Mouse (Mus musculus) forebrain, postnatal 0 days (tissue): ENCODE measurements around the gene Tmem45b. TPM values are rescaled to one million over a fixed set of nuclear protein-coding genes. Genes with fewer than 3 reads are reported as not detected.
"Not testable (repeated sequence)": the region's sequence is repeated elsewhere in the genome, so short reads cannot be mapped to it uniquely, and the experiment has no call there.

Experiments
- ATAC-seq: fragments of 200-750 bp; cut with Nextera tagmentation; 2 replicates; pipeline ENCODE4 v1.8.0; 2017; ENCODE audit warnings: mild to moderate bottlenecking, moderate library complexity
- DNase-seq: peaks from one replicate; pipeline ENCODE4 v3.0.0-alpha.2; 2015
- H3K27ac ChIP-seq: fragments of 300-500 bp; sonication (generic); 2 replicates; pipeline ENCODE4 v1.5.1; 2014; ENCODE audit warnings: low read depth, mild to moderate bottlenecking, antibody characterized with exemption, low read length, moderate library complexity, mixed read lengths
- H3K27me3 ChIP-seq: fragments of 300-500 bp; sonication (generic); 2 replicates; pipeline ENCODE4 v1.6.1; 2014; ENCODE audit warnings: mild to moderate bottlenecking, low read length, mixed read lengths; ENCODE audit not compliant: insufficient read depth
- H3K36me3 ChIP-seq: fragments of 300-500 bp; sonication (generic); 2 replicates; pipeline ENCODE4 v1.6.1; 2014; ENCODE audit warnings: mild to moderate bottlenecking, moderate library complexity; ENCODE audit not compliant: insufficient read depth
- H3K4me1 ChIP-seq: fragments of 300-500 bp; sonication (generic); 2 replicates; pipeline ENCODE4 v1.6.1; 2014; ENCODE audit warnings: antibody characterized with exemption; ENCODE audit not compliant: insufficient read depth
- H3K4me2 ChIP-seq: fragments of 300-500 bp; sonication (generic); 2 replicates; pipeline ENCODE4 v1.6.1; 2014; ENCODE audit warnings: low read depth, mild to moderate bottlenecking, moderate library complexity
- H3K4me3 ChIP-seq: fragments of 300-500 bp; sonication (generic); 2 replicates; pipeline ENCODE4 v1.5.1; 2014; ENCODE audit warnings: low read depth, low read length, mixed read lengths
- H3K9ac ChIP-seq: fragments of 300-500 bp; sonication (generic); 2 replicates; pipeline ENCODE4 v1.6.1; 2014; ENCODE audit warnings: mild to moderate bottlenecking
- H3K9me3 ChIP-seq: fragments of 300-500 bp; sonication (generic); 2 replicates; pipeline ENCODE4 v1.6.1; 2016; ENCODE audit warnings: low read length
- CTCF ChIP-seq: sonication (generic); IDR thresholded peaks from 2 replicates; pipeline ENCODE4 v1.5.1; 2016; ENCODE audit warnings: antibody characterized with exemption, control low read depth, low read depth
- WGBS: fragments of 180-500 bp; shearing (Covaris S2); extraction: QIAGEN DNeasy Blood & Tissue Kit; methylation state at CpG from one replicate; pipeline ENCODE4 v1.1.7; 2014; 5-methylcytosine and 5-hydroxymethylcytosine counted together
- polyA plus RNA-seq: library from polyadenylated mRNA; unstranded; fragments of >200 nt; fragmentation: Nextera tagmentation; extraction: Ambion mirVana; gene quantifications from 2 replicates; pipeline ENCODE4 v1.2.1, GENCODE M21; 2015
- total RNA-seq: library from RNA; depleted of rRNA; stranded (reverse); fragments of >200 nt; gene quantifications from 2 replicates; pipeline ENCODE4 v1.2.3, GENCODE M21; 2014; rRNA removed

The Tmem45b gene
- 0.31 TPM in 1 of 2 replicates, not detected in the other for total RNA-seq
- 0.13 TPM in 2 replicates for polyA plus RNA-seq

DNA sequence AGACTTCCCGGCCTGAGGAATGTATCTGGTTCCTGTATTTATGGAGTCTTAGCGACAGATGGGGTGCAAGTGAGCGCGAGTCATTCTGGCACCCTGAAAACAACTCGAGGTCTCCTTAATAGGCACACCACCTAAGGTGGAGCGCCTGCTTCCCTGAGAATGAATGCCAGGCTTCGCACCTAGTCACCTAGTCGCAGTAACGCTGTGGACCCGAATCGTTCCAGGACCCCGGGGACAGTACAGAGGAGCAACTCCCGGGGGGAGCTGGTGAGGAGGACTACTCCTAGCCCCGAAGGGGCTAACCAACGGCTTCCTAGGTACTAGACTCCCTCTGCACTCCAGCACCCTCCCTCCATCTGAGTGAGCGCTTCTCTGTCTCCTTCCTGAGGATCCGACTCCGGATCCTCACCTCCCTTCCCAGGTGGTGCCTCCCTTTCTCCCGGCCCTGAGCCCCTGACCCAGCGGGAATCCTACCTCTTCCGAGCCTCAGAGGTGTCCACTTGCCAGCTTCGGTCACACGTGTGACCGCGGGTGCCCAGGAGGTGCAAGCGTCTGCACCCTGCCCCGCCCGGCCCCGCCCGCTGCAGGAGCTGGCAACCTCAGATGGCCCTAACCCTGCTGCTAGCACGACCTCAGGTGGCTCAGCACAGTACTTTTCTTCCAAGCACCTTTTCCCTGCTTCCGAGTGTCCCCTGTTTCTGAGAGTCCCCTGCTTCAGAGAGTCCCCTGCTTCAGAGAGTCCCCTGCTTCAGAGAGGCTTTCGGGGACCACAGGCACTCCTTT is at the start of gene Tmem45b:
Gene Tmem45b (minus strand): TSS at position 771 of the 783 bp plus-strand sequence.
- H3K27me3 ChIP-seq, result peaks cover 7% of the 10 kb centered on the region; the same call in 1 of the 2 replicates
- H3K36me3 ChIP-seq, result no peaks in the 10 kb centered on the region
- H3K4me1 ChIP-seq, result no peaks in the 10 kb centered on the region
- H3K9ac ChIP-seq, result no peak within 1 kb of the TSS
- H3K4me3 ChIP-seq, result no peak within 1 kb of the TSS
- 9% methylated on average over 33 of the region's 33 CpGs for WGBS
- H3K4me2 ChIP-seq, result peak within 1 kb of the TSS; percentile 32
- H3K27ac ChIP-seq, result no peak within 1 kb of the TSS
- DNase-seq (no peak), ATAC-seq (no peak)
- no peaks in the 10 kb centered on the region for H3K9me3 ChIP-seq
- TF ChIP-seq CTCF, result no peak

DNA sequence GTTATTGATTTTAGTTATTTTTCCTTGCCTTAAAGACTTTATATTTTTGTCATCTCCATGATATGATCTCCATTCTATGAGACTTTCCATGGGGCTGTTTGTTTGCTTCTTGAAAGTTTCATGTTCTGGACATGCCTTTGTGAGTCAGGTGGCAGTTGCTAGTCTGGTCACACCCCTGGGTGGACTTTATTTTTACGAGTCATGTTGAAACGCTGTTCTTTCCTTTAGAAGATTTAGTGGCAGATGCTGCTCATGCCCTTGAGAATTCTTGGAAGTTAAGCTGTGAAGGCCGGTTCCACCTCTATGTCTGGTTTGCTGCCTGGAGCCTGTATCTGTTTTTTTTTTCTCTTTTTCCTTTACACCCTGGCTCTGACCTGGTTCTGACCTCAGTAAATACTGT is 43.9 kb upstream of the Tmem45b start:
- no peak for TF ChIP-seq CTCF
- no peak overlapping the region for H3K4me3 ChIP-seq
- no peaks in the 10 kb centered on the region for H3K36me3 ChIP-seq
- H3K4me2 ChIP-seq, result no peak overlapping the region
- no peak overlapping the region for H3K9ac ChIP-seq
- no peaks in the 10 kb centered on the region for H3K27me3 ChIP-seq
- DNase-seq (no peak), ATAC-seq (no peak)
- H3K27ac ChIP-seq, result no peak overlapping the region
- H3K9me3 ChIP-seq, result no peaks in the 10 kb centered on the region
- 79% methylated on average over 3 of the region's 3 CpGs for WGBS
- H3K4me1 ChIP-seq, result no peaks in the 10 kb centered on the region

DNA sequence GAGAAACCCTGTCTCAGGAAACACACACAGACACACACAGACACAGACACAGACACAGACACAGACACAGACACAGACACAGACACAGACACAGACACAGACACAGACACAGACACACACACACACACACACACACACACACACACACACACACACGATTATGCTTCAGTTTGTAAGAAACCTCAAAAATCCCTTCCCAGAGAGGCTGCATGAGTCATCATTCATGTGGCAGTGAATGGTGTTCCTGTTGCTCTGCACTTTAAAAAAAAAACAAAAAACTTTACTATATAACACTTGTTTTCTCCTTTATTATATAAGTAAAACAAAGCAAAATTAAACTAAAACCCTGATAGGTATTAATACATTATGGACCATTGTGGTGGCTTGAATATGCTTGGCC is 37.0 kb upstream of the Tmem45b start:
- 84% methylated on average over 1 of the region's 1 CpGs for WGBS
- H3K4me3 ChIP-seq, H3K9ac ChIP-seq, H3K4me2 ChIP-seq, DNase-seq, H3K9me3 ChIP-seq, H3K27ac ChIP-seq, ATAC-seq, H3K4me1 ChIP-seq, H3K27me3 ChIP-seq, H3K36me3 ChIP-seq: not testable (repeated sequence)

DNA sequence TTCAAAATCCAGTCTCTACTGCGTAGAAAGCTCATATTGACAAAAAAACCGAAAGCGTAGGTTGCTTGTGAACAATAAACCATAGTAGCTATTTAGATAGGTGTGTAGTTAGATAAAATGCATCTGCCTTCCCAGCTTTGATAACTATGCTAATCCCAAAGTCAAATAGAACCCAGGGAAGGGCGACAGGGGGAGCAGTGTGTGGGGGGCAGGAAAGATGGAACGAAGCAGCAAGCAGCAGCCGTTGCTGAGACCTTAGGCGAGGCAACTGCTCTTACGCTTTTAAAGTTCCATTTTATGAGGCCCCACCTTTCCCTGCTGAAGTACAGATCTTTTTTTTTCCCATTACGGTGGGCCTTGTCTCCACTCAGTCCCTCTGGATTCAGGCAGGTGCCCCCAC is 1.1 kb downstream of the Tmem45b start:
- H3K4me1 ChIP-seq, result no peaks in the 10 kb centered on the region
- H3K4me3 ChIP-seq, result no peak overlapping the region
- ATAC-seq, result no peak
- H3K27ac ChIP-seq, result no peak overlapping the region
- no peak for TF ChIP-seq CTCF
- H3K36me3 ChIP-seq, result no peaks in the 10 kb centered on the region
- 46% methylated on average over 9 of the region's 9 CpGs for WGBS
- no peak for DNase-seq
- peak overlapping the region; percentile 32; the same call in 1 of the 2 replicates for H3K4me2 ChIP-seq
- H3K9ac ChIP-seq, result no peak overlapping the region
- peaks cover 7% of the 10 kb centered on the region; the same call in 1 of the 2 replicates for H3K27me3 ChIP-seq
- H3K9me3 ChIP-seq, result no peaks in the 10 kb centered on the region

DNA sequence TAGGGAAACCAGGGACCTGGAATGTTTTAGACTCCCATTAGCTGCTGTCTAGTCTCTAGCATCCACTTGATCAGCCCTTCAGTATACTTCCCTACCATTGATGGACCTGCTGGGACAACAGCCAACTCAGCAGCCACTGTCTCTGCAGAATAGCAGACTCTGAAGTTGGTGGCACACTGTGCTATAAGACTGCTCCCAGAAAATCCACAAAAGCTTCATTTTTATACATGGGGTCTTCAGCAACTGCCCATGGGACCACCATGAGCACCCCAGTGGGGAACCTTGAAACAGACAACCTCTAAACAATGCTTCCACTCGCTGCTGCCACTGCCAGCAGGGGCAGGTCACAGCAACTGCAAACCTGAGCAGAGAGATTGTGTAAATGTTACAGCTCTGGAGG is 9.9 kb downstream of the Tmem45b start:
- no peak overlapping the region for H3K4me3 ChIP-seq
- no peak overlapping the region for H3K4me2 ChIP-seq
- H3K9me3 ChIP-seq, result no peaks in the 10 kb centered on the region
- H3K9ac ChIP-seq, result no peak overlapping the region
- no peak for DNase-seq
- H3K4me1 ChIP-seq, result no peaks in the 10 kb centered on the region
- H3K27ac ChIP-seq, result no peak overlapping the region
- no peak for TF ChIP-seq CTCF
- ATAC-seq, result no peak
- H3K36me3 ChIP-seq, result no peaks in the 10 kb centered on the region
- WGBS, result 52% methylated on average over 1 of the region's 1 CpGs
- no peaks in the 10 kb centered on the region for H3K27me3 ChIP-seq

DNA sequence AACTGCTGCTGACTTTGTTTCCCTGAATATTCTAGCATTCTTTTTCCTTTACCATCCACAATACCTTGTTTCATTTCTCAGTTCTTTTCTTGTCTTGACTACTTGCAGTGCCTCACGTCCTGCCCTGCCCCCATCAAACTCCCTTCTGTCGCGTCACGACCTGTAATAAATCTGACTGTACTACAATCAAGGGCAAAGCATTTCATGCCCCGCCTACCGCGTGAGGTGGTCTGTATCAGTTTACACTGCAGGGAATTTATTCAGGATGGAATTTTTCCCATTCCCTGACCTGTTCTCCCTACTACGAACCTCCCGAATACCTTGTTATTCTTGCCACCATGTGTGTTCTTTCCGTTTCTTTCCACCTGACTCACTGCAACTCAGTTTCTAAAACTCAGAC is 12.1 kb downstream of the Tmem45b start:
- Histone ChIP-seq H3K9ac (no peak overlapping the region), H3K4me2 (no peak overlapping the region), H3K9me3 (no peaks in the 10 kb centered on the region), H3K4me3 (no peak overlapping the region), H3K36me3 (no peaks in the 10 kb centered on the region), H3K27me3 (no peaks in the 10 kb centered on the region), H3K4me1 (no peaks in the 10 kb centered on the region), H3K27ac (no peak overlapping the region)
- ATAC-seq (no peak), DNase-seq (no peak)
- no peak for TF ChIP-seq CTCF
- 85% methylated on average over 10 of the region's 10 CpGs for WGBS

DNA sequence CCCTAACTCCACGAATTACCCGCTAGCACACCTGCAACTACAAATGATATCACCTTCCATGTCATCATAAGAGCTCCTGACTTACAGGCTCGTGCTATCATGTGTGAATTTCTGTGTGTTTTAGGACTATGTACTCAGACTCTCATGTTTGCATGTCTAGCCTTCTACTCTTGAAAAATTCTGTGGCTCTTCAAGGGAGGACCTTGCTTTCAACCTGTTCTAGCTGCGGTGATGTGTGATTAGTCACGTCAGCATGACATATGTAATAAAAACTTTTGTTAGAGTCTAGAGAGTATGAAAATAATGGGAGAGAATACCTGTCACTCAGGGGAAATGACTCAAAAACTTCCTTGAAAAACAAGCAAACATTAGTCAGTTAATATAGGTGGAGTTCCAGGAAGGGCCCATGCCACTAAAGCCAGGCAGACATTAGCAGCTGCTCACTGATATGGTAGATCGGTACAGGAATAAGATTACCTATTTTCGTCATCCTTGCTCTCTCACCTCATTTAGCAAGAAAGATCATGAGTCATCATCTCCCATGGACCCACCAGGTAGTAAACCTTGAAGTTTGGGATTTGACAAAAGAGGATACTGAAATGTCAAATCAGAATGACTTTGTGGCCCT is 15.0 kb downstream of the Tmem45b start:
- H3K27ac ChIP-seq, result no peak overlapping the region
- H3K9ac ChIP-seq, result no peak overlapping the region
- H3K4me2 ChIP-seq, result no peak overlapping the region
- DNase-seq, result no peak
- H3K27me3 ChIP-seq, result no peaks in the 10 kb centered on the region
- ATAC-seq, result no peak
- no peaks in the 10 kb centered on the region for H3K9me3 ChIP-seq
- 92% methylated on average over 7 of the region's 7 CpGs for WGBS
- no peak overlapping the region for H3K4me3 ChIP-seq
- H3K4me1 ChIP-seq, result no peaks in the 10 kb centered on the region
- H3K36me3 ChIP-seq, result no peaks in the 10 kb centered on the region
- no peak for TF ChIP-seq CTCF
